Mouse (Mus musculus) kidney, postnatal 36 days (tissue): ENCODE measurements at regions not wholly inside any gene's neighbourhood (a gene's known extent, or its start where the extent isn't known, plus 50 kb on each side); places are given as distances from the start of the nearest gene placed in this dataset.
"Not testable (repeated sequence)": the region's sequence is repeated elsewhere in the genome, so short reads cannot be mapped to it uniquely, and the experiment has no call there.

Source experiments
- DNase-seq, 2 experiments: peaks; one replicate each; pipeline ENCODE4 v3.0.0; 2021 to 2022; ENCODE audit warnings: mixed read lengths in 2 of 2

- DNase-seq: no peak
Measured at GRCm38 (mm10) chr7:111840826-111841225, 61.0 kb upstream of the Galnt18 start.

DNA sequence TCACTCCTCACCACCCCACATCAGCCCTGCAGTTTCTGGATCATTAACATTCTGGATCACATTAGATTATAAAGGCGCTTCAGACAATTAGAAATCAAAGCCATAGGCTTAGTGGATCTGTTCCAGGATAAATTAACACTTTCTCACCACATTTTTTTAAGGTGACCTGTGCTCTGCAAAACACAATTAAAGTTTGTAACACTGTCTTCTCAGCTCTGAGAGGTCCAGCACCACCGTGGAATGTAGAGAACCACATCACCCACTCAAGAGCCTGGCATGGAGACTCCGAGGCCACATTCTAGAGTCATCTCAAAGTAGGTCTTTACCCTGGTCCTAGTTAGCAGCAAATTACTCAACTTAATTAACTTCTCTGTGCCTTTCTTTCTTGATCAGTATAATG, 58.4 kb upstream of the Galnt18 start:
- no peak for DNase-seq

GRCm38 (mm10) chr7:111834356-111834755, 54.6 kb upstream of the Galnt18 start:
- not testable (repeated sequence) for DNase-seq

- no peak for DNase-seq
Measured at GRCm38 (mm10) chr7:111829931-111830330, 50.2 kb upstream of the Galnt18 start.
